Mouse (Mus musculus) embryonic fibroblast, embryonic 13.5 days (primary cell): ENCODE results near the gene Barhl1.

Experiments used
- CTCF ChIP-seq: IDR thresholded peaks from 2 replicates; pipeline ENCODE4 v1.5.1; 2011; ENCODE audit warnings: mild to moderate bottlenecking, control low read depth, low read length, moderate library complexity, borderline replicate concordance; ENCODE audit not compliant: insufficient read depth
- POLR2A ChIP-seq: IDR thresholded peaks from 2 replicates; pipeline ENCODE4 v1.6.1; 2011; ENCODE audit warnings: low read depth, mild to moderate bottlenecking, control low read depth, low read length, moderate library complexity

DNA sequence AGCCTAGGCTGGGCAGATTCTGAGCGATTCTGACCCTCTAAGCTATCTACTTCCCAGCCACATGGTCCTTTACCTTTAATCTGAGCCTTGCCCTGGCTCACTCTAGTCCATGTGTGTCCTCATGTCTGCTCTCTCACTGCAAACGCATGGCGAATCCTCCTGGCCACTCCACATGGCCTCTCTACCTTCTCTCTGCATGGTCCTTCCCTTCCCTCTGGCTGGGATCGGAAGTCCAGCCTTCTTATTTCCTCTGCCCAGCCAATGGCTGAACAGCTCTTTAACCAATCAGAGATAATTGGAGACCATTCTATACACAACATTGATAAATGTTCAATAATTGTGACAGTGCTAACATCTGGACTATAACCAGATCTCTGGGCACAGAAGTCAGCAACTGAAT, 40.4 kb upstream of the Barhl1 start:
- TF ChIP-seq CTCF (no peak), POLR2A (no peak)
